Mouse (Mus musculus): ENCODE results near the gene Kdm4b. TPM values are rescaled to one million over a fixed set of nuclear protein-coding genes. Genes with fewer than 3 reads are reported as not detected.
A peak's percentile ranks its signal among the peaks of the same experiment; 100 is the strongest.

Kdm4b gene
- polyA plus RNA-seq, 1 experiment from 2014 or later: 8.1 TPM

GRCm38 (mm10) chr17:56289371-56290331, 36.2 kb upstream of the Kdm4b start:
- no peak for TF ChIP-seq CTCF (IDR thresholded peaks at IDR 0.05; ENCODE audit: low read depth)
- H3K9ac ChIP-seq (ENCODE audit: low read depth, low read length): peak overlapping the region; percentile 82
- peaks cover 20% of the 10 kb centered on the region for H3K36me3 ChIP-seq (ENCODE audit: control insufficient read depth, insufficient read depth)
- peak overlapping the region; percentile 95 for H3K27ac ChIP-seq (ENCODE audit: low read depth, low read length)
- peak; percentile 22 for ATAC-seq
- peak overlapping the region; percentile 58 for H3K4me3 ChIP-seq (ENCODE audit: low read depth, low read length)
- H3K4me1 ChIP-seq (replicated peaks; ENCODE audit: control insufficient read depth, insufficient read depth, low read length): no peaks in the 10 kb centered on the region
- no peaks in the 10 kb centered on the region for H3K27me3 ChIP-seq (replicated peaks; ENCODE audit: control insufficient read depth, insufficient read depth, low read length)
- WGBS: 5% methylated on average over 23 of the region's 23 CpGs
- H3K9me3 ChIP-seq (ENCODE audit: control insufficient read depth): no peaks in the 10 kb centered on the region
- peak overlapping the region; percentile 72 for H3K4me2 ChIP-seq (replicated peaks; ENCODE audit: low read depth)

- peak; percentile 80 for ATAC-seq
- 3% methylated on average over 17 of the region's 17 CpGs for WGBS
Measured at GRCm38 (mm10) chr17:56290388-56291170, 35.3 kb upstream of the Kdm4b start.

GRCm38 (mm10) chr17:56291171-56291511, 34.7 kb upstream of the Kdm4b start:
- H3K4me2 ChIP-seq (replicated peaks; ENCODE audit: low read depth): peak overlapping the region; percentile 72
- H3K27me3 ChIP-seq (replicated peaks; ENCODE audit: control insufficient read depth, insufficient read depth, low read length): no peaks in the 10 kb centered on the region
- H3K4me1 ChIP-seq (replicated peaks; ENCODE audit: control insufficient read depth, insufficient read depth, low read length): no peaks in the 10 kb centered on the region
- no peak overlapping the region for H3K4me3 ChIP-seq (ENCODE audit: low read depth, low read length)
- H3K9ac ChIP-seq (ENCODE audit: low read depth, low read length): peak overlapping the region; percentile 8; the same call in 1 of the 2 replicates
- ATAC-seq: peak; percentile 80
- peak; percentile 96 for TF ChIP-seq CTCF (IDR thresholded peaks at IDR 0.05; ENCODE audit: low read depth)
- H3K9me3 ChIP-seq (ENCODE audit: control insufficient read depth): no peaks in the 10 kb centered on the region
- under 1% methylated on average over 16 of the region's 16 CpGs for WGBS
- H3K27ac ChIP-seq (ENCODE audit: low read depth, low read length): peak overlapping the region; percentile 95
- H3K36me3 ChIP-seq (ENCODE audit: control insufficient read depth, insufficient read depth): peaks cover 5% of the 10 kb centered on the region

More at GRCm38 (mm10) chr17:56290388-56291170, 35.3 kb upstream of the Kdm4b start:
- peak overlapping the region; percentile 72 for H3K4me2 ChIP-seq (replicated peaks; ENCODE audit: low read depth)
- peak overlapping the region; percentile 82 for H3K9ac ChIP-seq (ENCODE audit: low read depth, low read length)
- peaks cover 11% of the 10 kb centered on the region for H3K36me3 ChIP-seq (ENCODE audit: control insufficient read depth, insufficient read depth)
- peak overlapping the region; percentile 58 for H3K4me3 ChIP-seq (ENCODE audit: low read depth, low read length)
- no peaks in the 10 kb centered on the region for H3K4me1 ChIP-seq (replicated peaks; ENCODE audit: control insufficient read depth, insufficient read depth, low read length)
- peak overlapping the region; percentile 95 for H3K27ac ChIP-seq (ENCODE audit: low read depth, low read length)
- H3K9me3 ChIP-seq (ENCODE audit: control insufficient read depth): no peaks in the 10 kb centered on the region
- no peak for TF ChIP-seq CTCF (IDR thresholded peaks at IDR 0.05; ENCODE audit: low read depth)
- H3K27me3 ChIP-seq (replicated peaks; ENCODE audit: control insufficient read depth, insufficient read depth, low read length): no peaks in the 10 kb centered on the region

- peak overlapping the region; percentile 95 for H3K27ac ChIP-seq (ENCODE audit: low read depth, low read length)
- H3K27me3 ChIP-seq (replicated peaks; ENCODE audit: control insufficient read depth, insufficient read depth, low read length): no peaks in the 10 kb centered on the region
- H3K9me3 ChIP-seq (ENCODE audit: control insufficient read depth): no peaks in the 10 kb centered on the region
- no peak for ATAC-seq
- H3K4me1 ChIP-seq (replicated peaks; ENCODE audit: control insufficient read depth, insufficient read depth, low read length): no peaks in the 10 kb centered on the region
- no peak overlapping the region for H3K9ac ChIP-seq (ENCODE audit: low read depth, low read length)
- TF ChIP-seq CTCF (IDR thresholded peaks at IDR 0.05; ENCODE audit: low read depth): no peak
- H3K36me3 ChIP-seq (ENCODE audit: control insufficient read depth, insufficient read depth): no peaks in the 10 kb centered on the region
- H3K4me2 ChIP-seq (replicated peaks; ENCODE audit: low read depth): peak overlapping the region; percentile 72
- no peak overlapping the region for H3K4me3 ChIP-seq (ENCODE audit: low read depth, low read length)
- 85% methylated on average over 7 of the region's 7 CpGs for WGBS
Measured at GRCm38 (mm10) chr17:56291826-56292475, 33.9 kb upstream of the Kdm4b start.

- no peak for ATAC-seq
- peak within 1 kb of the TSS; percentile 95; the same call in 1 of the 2 replicates for H3K27ac ChIP-seq (ENCODE audit: low read depth, low read length)
- WGBS: 96% methylated on average over 4 of the region's 4 CpGs
- H3K9me3 ChIP-seq (ENCODE audit: control insufficient read depth): no peaks in the 10 kb centered on the region
- peak within 1 kb of the TSS; percentile 72 for H3K4me2 ChIP-seq (replicated peaks; ENCODE audit: low read depth)
- no peak for TF ChIP-seq CTCF (IDR thresholded peaks at IDR 0.05; ENCODE audit: low read depth)
- no peaks in the 10 kb centered on the region for H3K4me1 ChIP-seq (replicated peaks; ENCODE audit: control insufficient read depth, insufficient read depth, low read length)
- no peak within 1 kb of the TSS for H3K9ac ChIP-seq (ENCODE audit: low read depth, low read length)
- no peaks in the 10 kb centered on the region for H3K36me3 ChIP-seq (ENCODE audit: control insufficient read depth, insufficient read depth)
- no peaks in the 10 kb centered on the region for H3K27me3 ChIP-seq (replicated peaks; ENCODE audit: control insufficient read depth, insufficient read depth, low read length)
- no peak within 1 kb of the TSS for H3K4me3 ChIP-seq (ENCODE audit: low read depth, low read length)
Measured at GRCm38 (mm10) chr17:56292531-56293222, 33.2 kb upstream of the Kdm4b start, which contains the start of gene Plin3. Plin3 (minus strand) TSS chr17:56292873.

All from intestine, postnatal 0 days (tissue).